Mouse (Mus musculus) adrenal gland (tissue): ENCODE results near the gene Arid4a.

Experiments
- intact Hi-C: fragments of 180-260 bp; cut with DNase I; formaldehyde crosslinking; loops from one replicate; pipeline ENCODE4 v1.15.1; 2025

Arid4a gene

GRCm38 (mm10) chr12:71139258-71139828, 123.6 kb downstream of the Arid4a start:
- intact Hi-C loops: no loop called here

- intact Hi-C loops: no loop called here
These were observed 125.4 kb downstream of the Arid4a start for GRCm38 (mm10) chr12:71141189-71141588.

DNA sequence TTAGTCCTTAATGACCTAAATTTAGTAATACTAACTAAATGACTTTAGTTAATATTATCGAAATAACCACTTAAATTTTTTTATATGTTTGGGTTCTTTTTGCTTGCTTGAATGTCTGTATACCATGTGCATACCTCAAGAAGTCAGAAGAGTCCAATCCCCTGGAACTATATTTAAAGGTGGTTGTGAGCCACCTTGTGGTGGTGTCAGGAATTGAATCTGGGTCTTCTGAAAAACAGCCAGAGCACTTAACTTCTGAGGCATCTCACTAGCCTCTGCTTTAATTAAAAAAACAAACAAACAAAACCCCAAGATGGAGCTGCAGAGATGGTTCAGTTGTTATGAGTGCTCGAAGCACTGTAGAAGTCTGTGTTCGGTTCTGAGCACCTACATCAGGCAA, 131.9 kb downstream of the Arid4a start:
- intact Hi-C loops: no loop called here
